In genomic region chr3:51553497-51553875, GRCm38 (mm10) we compare ENCODE assay signal across 8 mouse cellular contexts. TPM values are rescaled to one million over a fixed set of nuclear protein-coding genes. Genes with fewer than 3 reads are reported as not detected.
A peak's percentile ranks its signal among the peaks of the same experiment; 100 is the strongest.
DNase-seq lines count a peak whose midpoint lies in the region; ATAC-seq lines count a peak whose summit lies in the region.

No protein-coding gene starts in this region.

- peaks cover 17% of the 10 kb centered on the region for H3K36me3 ChIP-seq in forebrain, embryonic 12.5 days (replicated peaks)
- H3K36me3 ChIP-seq in forebrain, embryonic 11.5 days (ENCODE audit: control insufficient read depth, insufficient read depth, low read length): peaks cover 4% of the 10 kb centered on the region; the same call in 1 of the 2 replicates

- 0 out of 2 replicates have a peak overlapping the region, but pooled peaks have one; percentile 25 for H3K27ac ChIP-seq in forebrain, embryonic 12.5 days
- no peak overlapping the region for H3K27ac ChIP-seq in forebrain, embryonic 11.5 days (ENCODE audit: low read depth, low read length)

- no peaks in the 10 kb centered on the region for H3K27me3 ChIP-seq in forebrain, embryonic 12.5 days
- no peaks in the 10 kb centered on the region for H3K27me3 ChIP-seq in forebrain, embryonic 11.5 days (ENCODE audit: control insufficient read depth, insufficient read depth, low read length)

- DNase-seq in forebrain, embryonic 11.5 days (ENCODE audit: low spot score): no peak
- peak; percentile 57 for DNase-seq in A20 (ENCODE audit: low read depth, low spot score)
- peak; percentile 85 to 89 for DNase-seq in cerebellum, postnatal 14 days
- peak; percentile 73 to 75 for DNase-seq in heart, adult 18-20 months
- DNase-seq in kidney, postnatal 4 days: peak; percentile 36 to 57
- peak; percentile 62 to 85 for DNase-seq in lung, postnatal 4 days
- peak; percentile 48 for DNase-seq in thymus, postnatal 4 days

- H3K9ac ChIP-seq in forebrain, embryonic 12.5 days: no peak overlapping the region
- no peak overlapping the region for H3K9ac ChIP-seq in forebrain, embryonic 11.5 days (ENCODE audit: low read length)

- 64% methylated on average over 8 of the region's 8 CpGs for WGBS in forebrain, embryonic 12.5 days
- 73% methylated on average over 8 of the region's 8 CpGs for WGBS in forebrain, embryonic 11.5 days

- peaks cover 45% of the 10 kb centered on the region for H3K4me1 ChIP-seq in forebrain, embryonic 12.5 days
- 0 out of 2 replicates have a peak, but pooled peaks cover 6% of the 10 kb centered on the region for H3K4me1 ChIP-seq in forebrain, embryonic 11.5 days (replicated peaks; ENCODE audit: control insufficient read depth, insufficient read depth, low read length)

- no peak overlapping the region for H3K4me2 ChIP-seq in forebrain, embryonic 12.5 days
- no peak overlapping the region for H3K4me2 ChIP-seq in forebrain, embryonic 11.5 days (ENCODE audit: low read depth, low read length, severe bottlenecking)

- no peak for ATAC-seq in forebrain, embryonic 12.5 days (ENCODE audit: low FRiP score)
- no peak for ATAC-seq in forebrain, embryonic 11.5 days (replicated peaks; ENCODE audit: low FRiP score)

- no peak overlapping the region for H3K4me3 ChIP-seq in forebrain, embryonic 12.5 days (replicated peaks)
- H3K4me3 ChIP-seq in forebrain, embryonic 11.5 days (ENCODE audit: low read depth, low read length): no peak overlapping the region

- H3K9me3 ChIP-seq in forebrain, embryonic 12.5 days: no peaks in the 10 kb centered on the region
- H3K9me3 ChIP-seq in forebrain, embryonic 11.5 days (ENCODE audit: control insufficient read depth, low read length): no peaks in the 10 kb centered on the region

RNA-seq across cellular contexts. Expression of gene Setd7, which starts 7.2 kb away (rescaled TPM):
- 4.4 and 5.5 TPM in 2 replicates for polyA plus RNA-seq in forebrain, embryonic 12.5 days (2016; fragmentation: Nextera tagmentation; extraction: Ambion mirVana)
- 4.3 and 4.6 TPM in 2 replicates for polyA plus RNA-seq in forebrain, embryonic 11.5 days (2014; fragmentation: Nextera tagmentation; extraction: Ambion mirVana)
- total RNA-seq in heart, adult 18-20 months (2021): 10 to 100 TPM; 46.0 to 53.0 TPM
